Mouse (Mus musculus) small intestine, adult 10 weeks (tissue): ENCODE data around the gene Tnrc6c. TPM values are rescaled to one million over a fixed set of nuclear protein-coding genes. Genes with fewer than 3 reads are reported as not detected.

Experiments used
- polyA plus RNA-seq: library from polyadenylated mRNA; stranded (reverse); fragments of 350-450 nt; fragmentation: Illumina TruSeq; extraction: RNeasy Lipid Tissue Mini Kit (QIAGEN cat#74804); gene quantifications from one replicate; pipeline ENCODE4 v1.2.3, GENCODE M21; 2014; ENCODE audit warnings: low replicate concordance

Tnrc6c gene
- polyA plus RNA-seq = 5.4 TPM

GRCm38 (mm10) chr11:117653491-117654351 lies at the start of gene Tnrc6c:
Gene Tnrc6c, plus strand, starts transcription at chr11:117654289.

GRCm38 (mm10) chr11:117781993-117782704 lies 128.1 kb downstream of the Tnrc6c start, which contains the start of the genes Tmc8 and Tmc6:
Gene Tmc8, plus strand, starts transcription at chr11:117782076.
Gene Tmc6, minus strand, starts transcription at chr11:117782198.

GRCm38 (mm10) chr11:117797511-117798159 lies 143.5 kb downstream of the Tnrc6c start, which contains the start of gene 6030468B19Rik:
Gene 6030468B19Rik, plus strand, starts transcription at chr11:117797660.

GRCm38 (mm10) chr11:117809407-117810311 lies 155.6 kb downstream of the Tnrc6c start, which contains the start of the genes Gm20708 and Syngr2:
Gene Gm20708, plus strand, starts transcription at chr11:117809668.
Gene Syngr2, plus strand, starts transcription at chr11:117809668.

Other genes with a start within 250 kb of the Tnrc6c start
- gene Gm11733, start 169.9 kb upstream of the Tnrc6c start, polyA plus RNA-seq = not detected
- 1.7 TPM for gene Tmc8, start 127.8 kb downstream of the Tnrc6c start, polyA plus RNA-seq
- 0.97 TPM for gene Tmc6, start 127.9 kb downstream of the Tnrc6c start, polyA plus RNA-seq
- not detected for gene 6030468B19Rik, start 143.4 kb downstream of the Tnrc6c start, polyA plus RNA-seq
- 3.5 TPM for gene Gm20708, start 155.4 kb downstream of the Tnrc6c start, polyA plus RNA-seq
- 3.0 TPM for gene Syngr2, start 155.4 kb downstream of the Tnrc6c start, polyA plus RNA-seq
- gene Afmid, start 171.6 kb downstream of the Tnrc6c start, polyA plus RNA-seq = 0.67 TPM
- 2.0 TPM for gene Tk1, start 171.8 kb downstream of the Tnrc6c start, polyA plus RNA-seq
- 32.3 TPM for gene Birc5, start 195.0 kb downstream of the Tnrc6c start, polyA plus RNA-seq
- not detected for gene Tmem235, start 206.5 kb downstream of the Tnrc6c start, polyA plus RNA-seq
- 0.71 TPM for gene Tha1, start 219.2 kb downstream of the Tnrc6c start, polyA plus RNA-seq